Mouse (Mus musculus): ENCODE data around the gene Ripply3.
A peak's percentile ranks its signal among the peaks of the same experiment; 100 is the strongest.
"Not testable (repeated sequence)": the region's sequence is repeated elsewhere in the genome, so short reads cannot be mapped to it uniquely, and the experiment has no call there.

Gene Ripply3

GRCm38 (mm10) chr16:94314626-94315025 is 13.6 kb upstream of the Ripply3 start:
- DNase-seq (ENCODE audit: low read depth, low spot score) = no peak

DNA sequence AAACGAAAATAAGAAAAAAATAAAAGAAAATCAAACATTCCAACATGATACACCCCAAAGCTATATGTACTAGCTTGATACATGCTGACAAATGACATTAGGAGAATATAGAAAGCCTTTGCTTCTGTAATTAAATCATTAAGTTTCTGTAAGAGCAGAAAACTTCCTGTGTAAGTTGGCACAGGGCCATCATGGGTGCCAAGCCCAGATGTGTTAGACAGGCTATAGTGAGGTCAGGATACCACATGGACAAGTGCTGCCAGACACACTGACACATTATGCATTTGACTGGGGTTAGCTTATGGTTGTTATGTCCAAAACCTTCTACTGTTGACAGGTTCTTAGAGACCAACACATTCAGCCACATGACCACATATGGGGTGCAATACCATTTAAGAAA is 13.0 kb upstream of the Ripply3 start:
- no peak for DNase-seq (ENCODE audit: low read depth, low spot score)

DNA sequence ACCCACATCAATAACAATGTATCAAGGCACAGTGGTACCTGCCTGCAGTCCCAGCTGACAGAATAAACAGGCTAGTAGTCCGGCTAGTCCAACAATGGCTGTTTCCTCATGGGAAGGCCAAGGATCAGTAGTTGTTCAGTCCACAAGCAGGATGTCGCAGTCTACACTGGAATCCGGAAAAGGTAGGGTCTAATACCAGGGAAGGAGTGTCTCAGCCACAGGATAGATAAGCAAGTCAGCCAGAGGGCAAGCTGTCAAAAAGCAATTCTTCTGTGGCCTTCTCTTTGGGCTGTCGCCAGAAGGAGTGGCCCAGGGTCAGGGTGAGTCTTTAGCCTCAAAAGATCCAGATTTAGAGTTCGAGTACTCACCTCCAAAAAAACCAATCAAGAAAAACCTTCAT is 10.5 kb upstream of the Ripply3 start:
- DNase-seq (ENCODE audit: low read depth, low spot score) = no peak

DNA sequence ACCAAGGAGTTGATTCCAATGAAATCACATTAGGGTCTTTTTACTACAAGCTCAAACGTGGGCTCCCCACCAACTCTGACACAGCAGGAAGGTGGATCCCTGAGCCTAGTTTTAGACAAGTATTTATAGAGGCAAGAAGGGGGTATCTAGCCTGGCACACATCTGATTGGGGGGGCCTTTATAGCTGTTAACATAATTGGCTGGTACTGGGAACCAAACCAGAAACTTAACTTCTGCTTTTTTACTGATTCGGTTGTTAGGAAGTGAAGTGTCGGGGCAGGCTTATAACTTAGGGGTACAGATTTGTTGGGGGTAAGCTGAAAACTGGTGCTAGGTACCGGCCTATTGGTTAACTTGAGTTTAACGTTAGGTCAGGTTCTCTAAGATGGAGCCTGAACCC is 8.0 kb upstream of the Ripply3 start:
- no peak for DNase-seq (ENCODE audit: low read depth, low spot score)

DNA sequence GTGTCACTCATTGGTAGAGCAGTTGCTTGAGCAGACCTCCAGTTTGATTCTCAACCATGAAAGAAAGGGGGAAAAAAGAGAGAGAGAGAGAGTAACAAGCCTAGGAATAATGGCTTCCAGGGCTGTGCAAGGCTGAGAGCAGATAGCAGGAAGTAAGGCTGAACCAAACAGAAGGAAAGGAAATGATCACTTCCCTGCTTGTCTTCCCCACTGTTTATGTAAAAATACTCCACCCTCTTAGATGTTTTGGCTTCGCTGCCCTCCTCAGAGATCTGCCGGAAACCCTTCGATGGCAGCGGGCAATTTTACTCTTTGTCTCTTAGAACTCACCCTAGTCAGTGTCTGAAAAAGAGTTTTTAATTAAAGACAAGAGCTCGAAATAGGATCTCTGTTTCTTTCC is 4.5 kb upstream of the Ripply3 start:
- DNase-seq (ENCODE audit: low read depth, low spot score) = peak; percentile 66

- no peak for DNase-seq (ENCODE audit: low read depth, low spot score)
Observed at GRCm38 (mm10) chr16:94326008-94326407, 2.2 kb upstream of the Ripply3 start.

DNA sequence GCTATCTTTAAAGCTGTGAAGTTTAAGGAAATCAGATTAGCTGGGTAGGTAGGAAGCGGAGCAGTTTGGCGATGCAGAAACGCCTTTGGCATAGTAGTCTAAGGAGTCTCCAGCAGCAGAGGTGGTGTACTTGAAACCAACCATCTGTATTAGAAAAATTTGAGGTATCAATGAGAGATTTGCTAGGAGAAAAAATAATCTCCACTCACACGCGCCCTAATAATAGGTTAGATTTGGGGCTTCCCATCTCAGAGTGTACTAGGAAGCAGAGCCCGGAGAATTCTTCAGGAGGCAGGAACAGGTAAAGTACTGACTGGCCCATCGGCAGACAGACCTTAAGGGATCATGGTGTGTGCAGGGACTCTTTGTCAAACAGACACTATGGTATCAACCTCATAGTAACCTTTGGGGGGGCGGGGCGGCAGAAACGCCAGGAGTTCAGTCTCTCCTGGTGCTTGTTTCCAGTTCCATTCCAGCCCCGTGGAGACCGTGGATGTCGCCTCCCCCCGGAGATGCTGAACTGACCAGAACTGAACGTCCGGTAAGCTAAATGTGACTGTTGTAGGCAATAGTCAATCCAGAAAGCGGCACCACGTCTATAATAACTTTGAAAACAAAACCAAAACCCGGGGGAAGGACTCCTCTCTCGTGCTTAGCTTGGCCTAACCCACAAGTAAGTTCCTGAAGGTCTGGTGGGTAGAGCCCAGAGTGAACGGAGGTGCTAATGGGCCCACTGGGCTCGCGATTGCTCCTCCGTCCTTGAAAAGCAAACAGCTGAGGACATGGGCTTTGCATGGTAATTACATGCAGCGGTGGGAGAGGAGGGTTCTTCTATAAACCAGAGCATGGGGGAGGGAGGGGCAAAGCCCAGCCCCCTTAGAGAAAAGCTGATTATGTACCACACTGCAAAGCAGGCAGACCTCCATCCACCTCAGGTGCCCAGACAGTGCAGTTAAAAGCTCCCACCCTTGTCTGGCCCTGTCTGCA is 954 bp downstream of the Ripply3 start:
- DNase-seq (ENCODE audit: low read depth, low spot score) = peak; percentile 13

GRCm38 (mm10) chr16:94330429-94330828 is 2.2 kb downstream of the Ripply3 start:
- no peak for DNase-seq (ENCODE audit: low read depth, low spot score)

DNA sequence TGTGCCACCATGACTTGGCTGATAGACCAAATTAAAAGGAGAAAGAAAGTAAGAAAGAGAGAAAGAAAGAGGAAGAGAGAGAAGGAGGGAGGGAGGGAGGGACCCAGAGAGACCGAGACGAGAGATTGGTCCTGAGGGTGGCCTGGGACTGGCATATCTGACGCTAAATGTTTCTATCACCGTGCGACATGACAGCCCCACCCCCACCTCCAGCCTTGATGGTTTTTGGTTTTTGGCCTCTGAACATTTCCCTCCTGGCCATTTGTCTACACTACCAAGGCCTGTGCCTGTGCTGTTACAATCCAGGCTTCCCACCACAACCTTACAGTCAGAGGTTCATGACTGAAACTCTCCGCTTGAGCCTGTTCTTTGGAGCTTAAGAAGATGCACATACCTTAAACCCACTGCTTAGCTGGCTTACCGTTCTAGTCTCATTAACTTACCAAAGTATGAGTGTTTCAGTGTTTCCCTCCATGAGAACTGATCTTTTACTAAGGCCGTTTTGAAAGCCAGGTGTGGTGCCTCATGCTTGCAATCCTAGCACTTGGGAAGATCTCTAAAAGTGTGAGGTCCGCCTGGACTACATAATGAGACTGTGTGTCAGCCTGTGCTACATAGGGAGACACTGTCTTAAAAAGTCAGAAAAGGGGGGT is 3.1 kb downstream of the Ripply3 start:
- DNase-seq (ENCODE audit: low read depth, low spot score) = no peak

GRCm38 (mm10) chr16:94331886-94332252 is 3.6 kb downstream of the Ripply3 start:
- peak; percentile 77 for DNase-seq (ENCODE audit: low read depth, low spot score)

DNA sequence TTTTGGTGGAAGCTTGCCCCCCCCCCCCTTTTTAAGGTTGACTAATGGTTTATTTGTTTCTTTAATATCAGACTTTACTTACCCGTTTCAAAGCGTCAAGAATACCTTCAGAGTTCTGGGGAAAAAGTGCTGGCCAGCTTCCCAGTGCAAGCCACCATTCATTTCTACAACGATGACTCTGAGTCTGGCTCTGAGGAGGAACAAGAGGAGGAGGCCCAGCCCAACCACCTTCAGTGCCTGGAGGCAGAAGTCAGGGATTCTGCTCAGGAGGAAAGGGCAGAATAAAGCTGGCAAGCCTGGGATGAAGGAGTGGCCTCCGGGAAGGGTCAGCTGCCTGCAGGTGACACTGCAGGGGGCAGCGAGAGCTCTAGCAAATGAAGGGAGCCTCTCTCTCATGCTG is 7.4 kb downstream of the Ripply3 start:
- DNase-seq (ENCODE audit: low read depth, low spot score) = no peak

DNA sequence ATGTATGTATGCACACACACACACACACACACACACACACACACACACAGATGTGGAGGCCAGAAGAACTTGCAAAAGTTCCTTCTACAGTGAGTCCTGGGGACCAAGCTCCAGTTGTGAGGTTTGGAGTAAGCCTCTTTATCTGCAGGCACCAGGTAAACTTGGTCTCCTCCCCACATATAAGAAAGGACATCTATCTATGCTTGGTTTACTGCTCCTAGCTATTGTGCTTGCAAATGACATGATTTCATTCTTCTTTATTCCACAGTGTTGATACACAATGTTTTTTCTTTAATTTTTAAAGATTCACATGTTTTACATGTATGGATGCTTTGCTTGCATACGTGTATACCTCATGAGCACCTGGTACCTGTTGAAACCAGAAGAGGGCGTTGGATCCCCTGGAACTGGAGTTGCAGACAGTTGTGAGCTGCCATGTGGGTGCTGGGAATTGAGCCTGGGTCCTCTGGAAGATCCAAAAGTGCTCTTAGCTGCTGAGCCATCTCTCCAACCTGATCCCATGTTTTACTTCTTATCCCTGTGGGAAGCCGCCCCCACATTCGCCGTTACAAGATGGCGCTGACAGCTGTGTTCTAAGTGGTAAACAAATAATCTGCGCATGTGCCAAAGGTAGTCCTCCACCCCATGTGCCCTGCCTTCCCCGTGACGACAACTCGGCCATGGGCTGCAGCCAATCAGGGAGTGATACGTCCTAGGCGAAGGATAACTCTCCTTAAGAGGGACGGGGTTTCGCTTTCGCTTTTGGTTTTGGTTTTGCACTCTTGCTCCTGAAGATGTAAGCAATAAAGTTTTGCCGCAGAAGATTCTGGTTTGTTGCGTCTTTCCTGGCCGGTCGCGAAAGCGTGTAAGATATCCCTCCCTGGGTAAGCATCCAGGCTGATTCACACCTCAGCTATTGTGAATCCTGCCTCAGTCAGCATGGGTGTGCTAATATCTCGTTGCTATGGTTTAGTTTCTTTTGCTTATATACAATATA is 11.2 kb downstream of the Ripply3 start:
- DNase-seq (ENCODE audit: low read depth, low spot score) = not testable (repeated sequence)

GRCm38 (mm10) chr16:94345733-94346132 is 17.5 kb downstream of the Ripply3 start:
- DNase-seq (ENCODE audit: low read depth, low spot score) = no peak

DNA sequence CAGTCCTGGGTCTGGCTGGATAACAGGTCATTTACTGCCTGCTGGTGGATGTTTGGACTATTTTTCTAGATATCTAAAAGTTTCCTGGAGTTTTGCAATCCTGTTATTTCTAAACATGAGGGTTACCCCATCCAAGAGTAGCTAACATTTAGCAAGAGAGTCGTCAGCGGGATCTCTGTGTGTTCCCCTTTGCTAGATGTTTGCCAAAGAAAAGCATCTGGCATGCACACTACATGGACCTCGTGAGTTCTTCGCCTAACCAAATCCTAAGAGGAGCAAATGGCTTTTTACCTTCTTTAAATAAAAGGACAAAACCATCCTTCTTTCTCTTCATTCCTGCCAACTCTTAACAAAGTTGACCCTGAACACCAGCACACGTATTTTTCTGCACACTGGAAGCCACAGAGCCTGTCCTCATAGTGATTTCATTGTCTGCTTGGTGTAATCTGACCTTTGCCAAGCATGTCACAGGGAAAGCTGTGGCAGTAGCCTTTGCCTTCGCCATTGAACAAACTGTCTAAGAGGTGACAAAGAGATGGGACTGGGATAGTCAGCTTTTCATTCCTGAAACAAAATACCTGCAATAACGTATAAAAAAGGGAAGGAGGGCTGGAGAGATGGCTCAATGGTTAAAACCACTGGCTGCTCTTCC is 19.0 kb downstream of the Ripply3 start:
- no peak for DNase-seq (ENCODE audit: low read depth, low spot score)

DNA sequence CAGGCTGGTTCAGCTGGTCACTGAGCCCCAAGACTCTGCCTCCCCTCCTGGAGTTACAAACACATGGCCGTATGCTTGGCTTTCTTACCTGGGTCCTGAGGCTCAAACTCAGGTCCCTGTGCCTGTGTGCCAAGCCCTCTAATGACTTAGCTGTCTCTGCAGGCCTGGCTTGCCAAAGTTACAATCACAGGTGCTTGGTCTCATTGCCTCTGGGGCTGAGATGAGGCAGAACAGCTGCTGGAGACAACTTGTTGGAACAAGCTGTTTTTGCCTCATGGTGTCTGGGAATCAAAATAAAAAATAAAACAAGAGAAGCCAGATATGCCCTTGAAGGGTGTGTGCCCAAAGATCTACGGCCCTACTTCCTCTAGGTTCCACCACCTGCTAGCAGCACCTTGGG is 20.6 kb downstream of the Ripply3 start:
- DNase-seq (ENCODE audit: low read depth, low spot score) = no peak

DNA sequence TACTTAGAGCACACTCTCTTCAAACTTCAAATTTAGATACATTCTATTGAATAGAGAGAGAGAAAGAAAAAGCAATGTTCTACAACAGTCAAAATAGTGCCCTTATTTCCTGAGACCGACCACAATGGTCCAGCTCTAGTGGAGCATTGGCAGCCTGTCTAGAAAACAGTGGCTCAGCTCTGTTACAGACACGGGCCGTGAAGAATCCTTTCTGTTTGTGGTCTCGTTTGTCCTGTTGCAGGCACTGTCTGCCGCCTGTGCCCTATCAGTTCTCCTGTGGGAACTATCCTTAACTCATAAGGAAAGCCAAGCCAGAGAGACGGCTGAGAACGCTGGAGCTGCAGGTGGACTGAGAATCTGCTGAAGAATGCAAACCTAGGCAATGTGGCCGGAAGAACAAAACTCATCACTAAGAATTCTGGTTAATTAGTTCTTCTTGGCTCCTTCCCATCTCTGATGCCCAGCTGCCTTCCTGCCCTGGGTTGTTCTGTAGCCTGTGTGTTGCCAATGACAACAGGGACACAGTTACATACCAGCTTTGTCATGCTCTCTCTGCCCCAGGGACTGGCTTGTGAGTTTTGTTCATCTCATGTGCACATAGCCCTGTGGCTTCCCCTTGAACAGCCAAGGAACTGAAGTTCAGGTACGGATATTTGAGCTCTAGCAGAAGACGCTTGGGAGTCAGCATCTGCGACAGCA is 21.5 kb downstream of the Ripply3 start:
- no peak for DNase-seq (ENCODE audit: low read depth, low spot score)

- DNase-seq (ENCODE audit: low read depth, low spot score) = no peak
Observed at GRCm38 (mm10) chr16:94350287-94350677, 22.1 kb downstream of the Ripply3 start.

DNA sequence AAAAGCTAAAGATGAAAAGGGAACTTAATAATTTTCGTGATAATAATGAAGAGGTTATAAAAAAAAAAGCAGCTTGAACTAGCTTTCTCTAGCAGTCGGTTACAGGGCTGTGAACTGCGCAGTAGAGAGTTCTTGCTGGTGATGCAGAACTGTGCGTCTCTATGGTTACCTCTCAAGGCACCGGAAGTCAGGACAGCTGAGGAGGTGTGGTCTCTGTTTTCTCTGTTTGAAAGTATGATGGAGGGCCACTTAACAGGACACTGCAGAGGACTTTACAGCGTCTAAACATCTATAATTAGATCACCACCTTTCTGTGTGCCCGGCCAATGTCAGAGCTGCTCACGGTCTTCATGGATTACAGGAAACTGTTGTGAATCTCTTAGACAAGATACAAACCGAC is 26.2 kb downstream of the Ripply3 start:
- peak; percentile 68 for DNase-seq (ENCODE audit: low read depth, low spot score)

GRCm38 (mm10) chr16:94356046-94356445 is 27.8 kb downstream of the Ripply3 start:
- no peak for DNase-seq (ENCODE audit: low read depth, low spot score)

DNA sequence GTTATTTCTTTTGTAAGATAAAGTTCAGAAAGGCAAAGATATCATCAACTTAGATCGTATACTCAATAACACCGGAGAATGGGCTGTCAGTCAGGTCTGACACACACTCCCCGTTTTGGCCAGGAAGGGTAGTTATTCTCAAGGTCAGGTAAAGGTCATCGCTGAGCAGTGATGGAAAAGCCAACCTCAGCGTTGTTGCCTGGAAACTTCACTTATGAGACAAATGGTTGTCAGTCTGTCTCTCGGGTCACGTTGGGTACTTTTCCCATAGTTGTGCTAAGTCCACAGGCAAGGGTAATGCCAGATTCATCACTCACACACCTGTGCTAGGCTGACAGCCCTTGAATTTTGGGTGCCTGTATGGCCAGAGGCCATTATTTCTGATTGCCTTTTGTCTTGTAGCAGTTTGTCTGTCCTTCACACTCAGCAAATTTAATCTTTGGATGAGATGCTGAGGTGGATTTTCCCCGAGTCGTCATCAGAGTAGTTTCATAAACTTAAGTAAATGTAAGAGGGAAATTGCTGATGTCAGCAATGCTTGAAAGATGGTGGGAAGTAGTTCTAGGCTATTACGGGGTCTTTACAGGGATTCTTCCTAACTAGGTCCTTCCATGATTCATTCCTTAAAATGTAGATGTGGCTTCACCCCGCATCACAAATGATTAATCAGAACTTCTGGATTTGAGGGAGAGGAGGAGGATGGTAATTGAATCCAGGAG is 28.7 kb downstream of the Ripply3 start:
- no peak for DNase-seq (ENCODE audit: low read depth, low spot score)
